Mouse (Mus musculus): ENCODE measurements around the gene Lcn2.

DNA sequence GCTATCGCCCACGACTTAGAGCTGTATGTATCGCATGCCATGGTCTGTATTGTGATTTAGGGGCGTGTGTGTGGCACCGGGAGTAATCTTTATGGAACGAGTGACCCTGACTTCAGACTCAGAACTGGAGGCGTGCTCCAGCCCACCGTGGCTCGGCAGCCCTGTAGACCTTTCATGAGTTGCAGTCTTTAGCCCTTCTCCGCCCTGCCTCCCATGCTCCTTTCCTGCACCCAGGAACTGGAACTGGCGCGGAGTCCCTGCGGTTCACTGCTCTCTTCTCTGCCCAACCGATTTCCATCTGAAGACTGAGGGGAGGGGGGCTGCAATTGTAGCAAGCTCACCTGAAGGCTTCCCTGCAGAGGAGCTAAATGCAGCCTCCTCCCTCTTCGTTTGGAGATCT is 8.6 kb upstream of the Lcn2 start:
- TF ChIP-seq CTCF (IDR thresholded peaks at IDR 0.05; ENCODE audit: low read depth, low read length): no peak
- TF ChIP-seq POLR2A (IDR thresholded peaks at IDR 0.05; ENCODE audit: borderline replicate concordance, low read depth, low read length): no peak

Measured in bone marrow macrophage, adult 2 months (primary cell).